Mouse (Mus musculus) G1E (cell line): ENCODE measurements around the gene Ace3.

ENCODE experiments used
- CTCF ChIP-seq: IDR thresholded peaks from 2 replicates; pipeline ENCODE4 v1.5.1; 2012; ENCODE audit warnings: low read depth, low read length, inconsistent platforms, mixed read lengths
- GATA1 ChIP-seq: IDR thresholded peaks from 2 replicates; pipeline ENCODE4 v1.6.1; 2012; ENCODE audit warnings: borderline replicate concordance, low read length, inconsistent platforms, mixed read lengths
- GATA2 ChIP-seq: IDR thresholded peaks from 2 replicates; pipeline ENCODE4 v1.6.1; 2012; ENCODE audit warnings: low read depth, low read length, inconsistent platforms, borderline replicate concordance
- POLR2AphosphoS5 ChIP-seq: IDR thresholded peaks from 2 replicates; pipeline ENCODE4 v1.6.1; 2012; ENCODE audit warnings: low read depth, low read length, inconsistent platforms; ENCODE audit not compliant: insufficient replicate concordance
- TAL1 ChIP-seq: conservative IDR thresholded peaks from 2 replicates; pipeline ENCODE4 v1.6.1; 2012; ENCODE audit warnings: low read depth, low read length, inconsistent platforms, mixed read lengths

DNA sequence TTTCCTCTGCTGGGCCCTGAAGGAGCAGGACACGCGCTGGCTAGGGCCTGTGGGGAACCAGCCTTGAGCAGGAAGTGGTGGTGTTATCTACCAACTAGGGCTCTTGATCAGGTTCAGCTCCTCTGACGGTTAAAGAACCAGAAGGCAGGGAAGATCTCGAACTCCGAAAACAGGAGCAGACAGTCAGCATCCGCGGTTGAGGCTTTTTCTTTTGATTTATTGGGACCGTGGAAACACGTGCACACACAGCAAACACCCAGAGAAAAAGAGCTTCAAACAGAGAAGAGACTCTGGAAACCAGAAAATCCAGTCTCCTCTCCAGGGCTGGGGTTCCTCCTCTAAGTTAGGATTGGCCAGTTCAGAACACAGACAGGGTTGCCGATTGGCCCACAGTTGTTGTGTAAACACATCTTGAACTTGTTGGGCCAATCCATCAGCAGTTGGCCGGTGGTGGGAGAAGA is 47.8 kb upstream of the Ace3 start:
- TF ChIP-seq CTCF (no peak), TAL1 (no peak), GATA1 (no peak), GATA2 (no peak), POLR2AphosphoS5 (no peak)
